Mouse (Mus musculus) brain, embryonic 14.5 days (tissue): Measurements from ENCODE around the gene Dgkz. TPM values are rescaled to one million over a fixed set of nuclear protein-coding genes. Genes with fewer than 3 reads are reported as not detected.

Experiments
- DNase-seq: peaks from one replicate; pipeline ENCODE4 v3.0.0-alpha.2; 2011; ENCODE audit warnings: low read depth
- CTCF ChIP-seq: fragments of 200-500 bp; IDR thresholded peaks from 2 replicates; pipeline ENCODE4 v1.5.1; 2012; ENCODE audit warnings: inconsistent platforms, mild to moderate bottlenecking, moderate library complexity, borderline replicate concordance; ENCODE audit not compliant: insufficient read depth, insufficient read length; ENCODE audit errors: extremely low read depth
- POLR2A ChIP-seq: fragments of 200-500 bp; IDR thresholded peaks from 2 replicates; pipeline ENCODE4 v1.6.1; 2012; ENCODE audit warnings: mild to moderate bottlenecking, inconsistent platforms, borderline replicate concordance; ENCODE audit not compliant: poor library complexity, insufficient read depth, insufficient read length, severe bottlenecking; ENCODE audit errors: extremely low read depth
- polyA plus RNA-seq: library from polyadenylated mRNA; depleted of rRNA; stranded (reverse); fragments of >200 nt; gene quantifications from 2 replicates; pipeline ENCODE4 v1.2.3, GENCODE M21; 2012

The Dgkz gene
- polyA plus RNA-seq, 1 experiment: 102 TPM

DNA sequence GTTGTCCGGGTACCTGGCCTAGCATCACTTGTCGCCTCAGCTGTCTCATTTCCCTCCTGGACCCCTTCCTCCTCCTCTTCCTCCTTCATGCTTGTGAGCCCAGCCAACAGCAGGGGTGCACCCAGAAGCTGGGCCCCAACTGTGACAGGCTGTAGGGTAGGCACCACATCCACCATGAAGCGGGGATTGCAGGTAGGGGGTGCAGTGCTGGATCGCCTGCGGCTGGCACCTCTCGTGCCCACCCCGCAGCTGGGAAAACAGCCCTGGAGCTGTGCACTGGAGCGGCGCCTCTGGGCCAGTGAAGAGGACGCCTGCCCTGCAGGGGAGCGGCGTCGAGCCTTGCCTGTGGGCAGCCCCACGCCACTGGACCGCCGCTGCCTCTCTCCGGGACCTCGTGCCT, 30.2 kb downstream of the Dgkz start, which contains the start of gene Gm9821:
Gene Gm9821 (plus strand): TSS at position 221 of the 400 bp plus-strand sequence.
- no peak for DNase-seq
- no peak for TF ChIP-seq POLR2A
- no peak for TF ChIP-seq CTCF

- peak; percentile 85 for DNase-seq
- TF ChIP-seq CTCF (peak; percentile 95), POLR2A (no peak)
These were observed 31.3 kb downstream of the Dgkz start for GRCm38 (mm10) chr2:91944170-91944950.

DNA sequence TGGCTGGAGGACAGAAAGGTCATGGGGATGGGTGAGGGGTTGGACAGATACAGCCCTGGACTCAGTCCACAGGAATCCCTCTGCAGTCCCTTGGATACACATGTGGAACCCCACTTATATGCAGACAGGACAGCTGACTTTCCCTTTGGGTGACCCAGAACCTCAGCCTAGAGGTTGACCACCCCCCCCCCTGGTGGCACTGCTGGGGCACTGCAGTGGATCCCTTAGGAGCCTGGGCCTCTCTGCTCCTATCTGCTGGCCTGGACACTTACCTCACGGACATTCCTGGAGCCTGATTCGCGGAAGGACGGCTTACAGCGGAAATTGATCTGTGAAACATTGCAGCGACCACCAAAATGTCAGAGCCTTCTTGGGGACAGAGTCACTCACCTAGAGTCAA, 33.3 kb downstream of the Dgkz start:
- peak; percentile 48; the same call in 1 of the 2 replicates for TF ChIP-seq CTCF
- no peak for TF ChIP-seq POLR2A
- DNase-seq: no peak

DNA sequence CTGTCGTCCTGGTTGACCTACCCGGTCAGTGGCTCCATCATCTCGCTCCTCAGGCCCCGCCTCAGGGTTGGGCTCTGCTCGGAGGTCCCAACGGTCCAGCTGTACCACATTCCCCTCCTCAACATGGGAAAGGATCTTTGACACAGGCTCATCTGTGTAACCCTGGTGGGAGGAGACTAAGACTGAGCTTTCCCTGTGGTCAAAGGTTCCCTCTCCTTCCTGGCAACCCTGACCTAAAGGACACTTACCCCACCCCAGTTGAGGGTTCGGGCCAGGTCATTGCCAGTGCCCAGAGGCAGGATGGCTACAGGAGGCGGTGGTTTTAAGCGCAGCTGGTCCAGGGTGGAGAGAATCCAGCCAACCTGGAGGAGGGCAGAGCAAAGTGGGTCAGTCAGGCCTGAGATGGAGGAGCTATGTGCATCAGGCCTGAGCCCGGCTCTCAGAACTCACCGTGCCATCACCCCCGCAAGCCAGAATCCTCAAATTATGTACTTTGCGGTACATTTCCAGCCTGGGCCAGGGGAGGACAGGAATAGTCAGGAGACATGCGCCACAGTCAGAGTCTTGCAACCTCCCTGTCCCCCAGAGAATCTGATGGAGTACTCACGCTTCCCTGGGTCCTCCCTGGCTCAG, 36.2 kb downstream of the Dgkz start:
- DNase-seq: no peak
- TF ChIP-seq POLR2A (no peak), CTCF (no peak)

DNA sequence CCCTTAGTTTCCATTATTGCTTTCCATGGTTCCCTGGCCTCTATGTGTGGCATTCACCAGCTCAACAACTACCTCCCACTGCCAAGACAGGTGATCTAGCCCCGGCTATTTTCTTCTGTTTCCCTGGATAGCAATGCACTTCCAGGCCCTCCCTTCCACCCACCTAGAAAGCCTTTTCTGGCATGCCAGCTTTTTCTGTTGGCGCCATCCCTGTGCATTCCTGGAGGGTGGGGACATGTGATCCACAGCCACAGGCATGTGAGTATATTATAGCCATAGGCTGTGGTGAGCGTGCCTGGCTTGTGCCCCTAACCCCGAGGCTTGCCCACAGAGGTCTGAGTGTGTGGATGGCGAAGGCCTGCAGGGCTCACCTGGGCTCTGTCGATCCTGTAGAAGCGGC, 39.5 kb downstream of the Dgkz start:
- TF ChIP-seq CTCF (no peak), POLR2A (no peak)
- no peak for DNase-seq

GRCm38 (mm10) chr2:91934826-91935525, 40.7 kb downstream of the Dgkz start:
- no peak for DNase-seq
- TF ChIP-seq CTCF: no peak
- TF ChIP-seq POLR2A: no peak

GRCm38 (mm10) chr2:91934016-91934415, 41.6 kb downstream of the Dgkz start:
- TF ChIP-seq POLR2A: no peak

GRCm38 (mm10) chr2:91933471-91933870, 42.2 kb downstream of the Dgkz start:
- no peak for DNase-seq
- TF ChIP-seq POLR2A: no peak
- no peak for TF ChIP-seq CTCF

More at GRCm38 (mm10) chr2:91934016-91934415, 41.6 kb downstream of the Dgkz start:
- DNase-seq: no peak

DNA sequence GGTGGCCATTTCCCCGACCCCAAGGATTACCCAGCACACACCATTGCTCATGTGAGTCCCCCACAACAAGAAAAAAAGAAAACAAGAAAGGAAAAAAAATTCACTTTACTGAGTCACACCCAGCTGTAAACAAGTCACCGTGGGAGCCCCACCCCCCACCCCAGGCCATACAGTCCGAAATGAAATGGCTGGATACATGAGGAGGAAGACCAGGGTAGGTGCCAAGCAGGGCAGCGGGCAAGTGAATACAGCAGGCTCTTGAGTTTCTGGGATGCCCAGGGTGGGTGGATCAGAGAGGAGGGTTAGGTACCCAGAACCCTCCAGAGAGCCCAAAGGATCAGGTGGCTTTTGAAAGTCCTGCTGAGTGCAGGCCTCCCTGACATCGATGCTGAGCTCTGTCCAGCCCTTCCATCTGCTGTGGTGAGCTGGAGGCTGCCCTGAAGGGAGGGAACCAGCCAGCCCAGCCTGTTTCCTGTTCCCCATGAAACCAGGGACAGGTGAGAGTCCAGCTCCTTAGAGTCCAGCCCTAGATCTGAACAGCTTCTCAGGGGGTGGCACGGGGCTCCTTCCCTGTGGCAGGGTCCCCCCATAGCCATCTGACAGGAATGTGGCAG, 42.8 kb downstream of the Dgkz start:
- TF ChIP-seq CTCF (no peak), POLR2A (no peak)
- DNase-seq: no peak

GRCm38 (mm10) chr2:91932160-91932711, 43.4 kb downstream of the Dgkz start, which contains the start of gene Mdk:
Gene Mdk (minus strand): TSS chr2:91932297.
- TF ChIP-seq CTCF (no peak), POLR2A (no peak)
- peak; percentile 47 for DNase-seq
